21 mouse cellular contexts compared by ENCODE assay signal in the genomic region with DNA sequence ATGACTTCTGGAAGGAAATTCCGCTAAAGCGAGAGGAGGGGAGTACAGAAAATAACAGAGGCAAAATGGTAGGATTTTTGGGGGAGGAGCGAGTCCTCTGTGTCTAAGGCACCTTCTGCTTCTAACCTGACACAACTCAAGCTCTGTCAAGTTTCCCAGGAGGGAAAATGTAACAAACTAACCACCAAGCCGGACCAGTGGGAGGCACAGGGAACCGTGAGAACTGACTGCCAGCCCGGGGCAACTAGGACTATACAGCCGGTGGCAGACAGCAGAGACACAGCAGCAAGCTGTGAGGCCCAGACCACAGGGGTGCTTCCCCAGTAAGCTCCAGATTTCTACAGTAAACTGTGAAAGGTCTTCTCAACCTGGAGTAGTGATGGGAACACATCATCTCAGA. TPM values are rescaled to one million over a fixed set of nuclear protein-coding genes. Genes with fewer than 3 reads are reported as not detected.
DNase-seq lines count a peak whose midpoint lies in the region; ATAC-seq lines count a peak whose summit lies in the region.
"Had no signal": no experiment of that assay in that cellular context is flagged by ENCODE, and none has a peak within 500 bp of the region (broad histone marks: within the 10 kb centered on the region; RNA-seq: fewer than 3 reads in every experiment).

No protein-coding gene starts in this region.

- ATAC-seq in midbrain, embryonic 11.5 days (ENCODE audit: low FRiP score): no peak
- no peak for ATAC-seq in midbrain, embryonic 14.5 days (ENCODE audit: low FRiP score, low TSS enrichment)
- peak; percentile 27 for ATAC-seq in inflammation-experienced regulatory T-cells, adult 6 months
- ATAC-seq: forebrain, embryonic 13.5 days; forebrain, postnatal 0 days had no signal

- 60% methylated on average over 7 of the region's 7 CpGs for WGBS in midbrain, embryonic 11.5 days
- WGBS in midbrain, embryonic 14.5 days: 68% methylated on average over 7 of the region's 7 CpGs

- H3K36me3 ChIP-seq in midbrain, embryonic 11.5 days (ENCODE audit: control insufficient read depth, insufficient read depth, low read length): peaks cover 8% of the 10 kb centered on the region
- peaks cover 39% of the 10 kb centered on the region for H3K36me3 ChIP-seq in midbrain, embryonic 14.5 days (ENCODE audit: control insufficient read depth, insufficient read depth, low read length)

- DNase-seq in midbrain, embryonic 11.5 days (ENCODE audit: low spot score, missing footprints): peak; percentile 53
- DNase-seq in midbrain, embryonic 14.5 days: no peak
- DNase-seq in CD4-positive helper T cell, adult 2 months (ENCODE audit: low read depth, low spot score): peak; percentile 31
- DNase-seq in CD4-positive, CD25-positive, alpha-beta regulatory T cell, adult 2 months (ENCODE audit: low read depth, low spot score): peak; percentile 41
- no peak for DNase-seq in B cell, adult 2 months
- no peak for DNase-seq in frontal cortex, postnatal 36 days (ENCODE audit: low spot score in 2 of 2)
- DNase-seq in kidney, adult 9 months: no peak
- DNase-seq: adrenal gland, postnatal 10 days; cerebellum, adult 11-12 months; cerebellum, adult 9-10 months; cerebellum, postnatal 36 days; forebrain, postnatal 0 days; gastrocnemius, adult 2 months; gastrocnemius, postnatal 25 days; heart, postnatal 10 days; heart, postnatal 4 days had no signal

- H3K4me2 ChIP-seq in midbrain, embryonic 11.5 days: no peak overlapping the region
- no peak overlapping the region for H3K4me2 ChIP-seq in midbrain, embryonic 14.5 days (ENCODE audit: low read length)
- H3K4me2 ChIP-seq: forebrain, embryonic 13.5 days; heart, embryonic 13.5 days; hindbrain, embryonic 14.5 days had no signal

- no peak overlapping the region for H3K27ac ChIP-seq in midbrain, embryonic 11.5 days (ENCODE audit: low read depth, low read length)
- no peak overlapping the region for H3K27ac ChIP-seq in midbrain, embryonic 14.5 days (replicated peaks; ENCODE audit: low read depth, low read length)
- H3K27ac ChIP-seq: embryonic facial prominence, embryonic 10.5 days; forebrain, embryonic 13.5 days; gastrocnemius, adult 2 months; heart, embryonic 13.5 days; hindbrain, embryonic 14.5 days had no signal

- no peaks in the 10 kb centered on the region for H3K9me3 ChIP-seq in midbrain, embryonic 11.5 days (ENCODE audit: control insufficient read depth, low read length)
- H3K9me3 ChIP-seq in midbrain, embryonic 14.5 days (ENCODE audit: control insufficient read depth, low read length): no peaks in the 10 kb centered on the region
- H3K9me3 ChIP-seq: embryonic facial prominence, embryonic 10.5 days; forebrain, embryonic 13.5 days; heart, embryonic 13.5 days had no signal

- H3K4me3 ChIP-seq in midbrain, embryonic 11.5 days (ENCODE audit: low read depth, low read length): no peak overlapping the region
- no peak overlapping the region for H3K4me3 ChIP-seq in midbrain, embryonic 14.5 days (replicated peaks; ENCODE audit: low read depth, low read length)
- H3K4me3 ChIP-seq: embryonic facial prominence, embryonic 10.5 days; forebrain, embryonic 13.5 days; gastrocnemius, adult 2 months; heart, embryonic 13.5 days had no signal

- H3K27me3 ChIP-seq in midbrain, embryonic 11.5 days (ENCODE audit: control insufficient read depth, insufficient read depth, low read length): no peaks in the 10 kb centered on the region
- no peaks in the 10 kb centered on the region for H3K27me3 ChIP-seq in midbrain, embryonic 14.5 days (ENCODE audit: control insufficient read depth, insufficient read depth, low read length)
- H3K27me3 ChIP-seq: forebrain, embryonic 13.5 days had no signal

- H3K9ac ChIP-seq in midbrain, embryonic 11.5 days (ENCODE audit: low read length): no peak overlapping the region
- H3K9ac ChIP-seq in midbrain, embryonic 14.5 days (replicated peaks; ENCODE audit: low read length): no peak overlapping the region
- H3K9ac ChIP-seq: forebrain, embryonic 13.5 days; forebrain, postnatal 0 days; heart, embryonic 13.5 days; hindbrain, embryonic 14.5 days had no signal

- peaks cover 3% of the 10 kb centered on the region for H3K4me1 ChIP-seq in midbrain, embryonic 11.5 days (ENCODE audit: control insufficient read depth, insufficient read depth, low read length)
- H3K4me1 ChIP-seq in midbrain, embryonic 14.5 days (ENCODE audit: control insufficient read depth, insufficient read depth, low read length): peaks cover 8% of the 10 kb centered on the region

RNA-seq across cellular contexts. Expression of a gene that starts 6.0 kb away (rescaled TPM):
- polyA plus RNA-seq in midbrain, embryonic 11.5 days (2014; fragmentation: Nextera tagmentation; extraction: Ambion mirVana): 76.2 and 86.7 TPM in 2 replicates
- polyA plus RNA-seq in midbrain, embryonic 14.5 days (2014; fragmentation: Nextera tagmentation; extraction: Ambion mirVana): 178 and 204 TPM in 2 replicates
- polyA plus RNA-seq in inflammation-experienced regulatory T-cells, adult 6 months (2017; shearing (Covaris generic)): 10 to 100 TPM; 30.3 to 73.9 (median 72.5) TPM

RNA-seq across cellular contexts. Expression of a gene that starts 6.1 kb away (rescaled TPM):
- polyA plus RNA-seq in midbrain, embryonic 11.5 days (2014; fragmentation: Nextera tagmentation; extraction: Ambion mirVana): 0.19 TPM in 1 of 2 replicates, not detected in the other
- 0.13 and 0.23 TPM in 2 replicates for polyA plus RNA-seq in midbrain, embryonic 14.5 days (2014; fragmentation: Nextera tagmentation; extraction: Ambion mirVana)
- not detected for polyA plus RNA-seq in inflammation-experienced regulatory T-cells, adult 6 months (2017; shearing (Covaris generic))

RNA-seq across cellular contexts. Expression of a gene that starts 10.4 kb away (rescaled TPM):
- 83.3 and 84.6 TPM in 2 replicates for polyA plus RNA-seq in midbrain, embryonic 11.5 days (2014; fragmentation: Nextera tagmentation; extraction: Ambion mirVana)
- 40.4 and 59.5 TPM in 2 replicates for polyA plus RNA-seq in midbrain, embryonic 14.5 days (2014; fragmentation: Nextera tagmentation; extraction: Ambion mirVana)
- polyA plus RNA-seq in inflammation-experienced regulatory T-cells, adult 6 months (2017; shearing (Covaris generic)): 10 to 100 TPM; 32.6 to 52.2 (median 45.6) TPM

RNA-seq across cellular contexts. Expression of a gene that starts 36.1 kb away (rescaled TPM):
- polyA plus RNA-seq in midbrain, embryonic 11.5 days (2014; fragmentation: Nextera tagmentation; extraction: Ambion mirVana): 11.1 and 13.4 TPM in 2 replicates
- polyA plus RNA-seq in midbrain, embryonic 14.5 days (2014; fragmentation: Nextera tagmentation; extraction: Ambion mirVana): 14.6 and 16.6 TPM in 2 replicates
- polyA plus RNA-seq in inflammation-experienced regulatory T-cells, adult 6 months (2017; shearing (Covaris generic)): 10 to 100 TPM in 2 of 3 experiments, 1 to 10 TPM in 1; 8.3 to 14.8 (median 13.3) TPM

RNA-seq across cellular contexts. Expression of a gene that starts 43.6 kb away (rescaled TPM):
- 0.11 and 0.27 TPM in 2 replicates for polyA plus RNA-seq in midbrain, embryonic 11.5 days (2014; fragmentation: Nextera tagmentation; extraction: Ambion mirVana)
- 0.21 and 0.32 TPM in 2 replicates for polyA plus RNA-seq in midbrain, embryonic 14.5 days (2014; fragmentation: Nextera tagmentation; extraction: Ambion mirVana)
- polyA plus RNA-seq in inflammation-experienced regulatory T-cells, adult 6 months (2017; shearing (Covaris generic)): not detected
- polyA plus RNA-seq: forebrain, embryonic 13.5 days; heart, embryonic 13.5 days; hindbrain, embryonic 14.5 days had no signal

Comparison
In these comparisons a context has a peak if more than half of its experiments do, and no peak if none do; other contexts are left out.
1. DNase-seq: peak in midbrain, embryonic 11.5 days (single experiment), CD4-positive helper T cell, adult 2 months (single experiment) and CD4-positive, CD25-positive, alpha-beta regulatory T cell, adult 2 months (single experiment); none in midbrain, embryonic 14.5 days (single experiment), B cell, adult 2 months (0 of 2), frontal cortex, postnatal 36 days (0 of 2) and kidney, adult 9 months (single experiment).